Mouse (Mus musculus) spleen, postnatal 14 days (tissue): ENCODE measurements around the gene C330007P06Rik.

Experiments
- DNase-seq, 2 experiments: peaks; one replicate each; pipeline ENCODE4 v3.0.0; 2021 to 2022; ENCODE audit warnings: low spot score in 2 of 2

C330007P06Rik gene

GRCm38 (mm10) chrX:36837069-36837676 lies 36.7 kb downstream of the C330007P06Rik start:
- DNase-seq, result no peak

- peak; percentile 36 to 68 for DNase-seq
These were observed 40.4 kb downstream of the C330007P06Rik start for GRCm38 (mm10) chrX:36833397-36834084.

- no peak for DNase-seq
These were observed 42.3 kb downstream of the C330007P06Rik start for GRCm38 (mm10) chrX:36831632-36832031.

GRCm38 (mm10) chrX:36830271-36830670 lies 43.6 kb downstream of the C330007P06Rik start:
- DNase-seq, result no peak

GRCm38 (mm10) chrX:36826873-36827272 lies 47.0 kb downstream of the C330007P06Rik start:
- no peak for DNase-seq

GRCm38 (mm10) chrX:36825032-36825431 lies 48.9 kb downstream of the C330007P06Rik start:
- DNase-seq, result no peak

GRCm38 (mm10) chrX:36823932-36824711 lies 49.8 kb downstream of the C330007P06Rik start:
- DNase-seq, result no peak

- DNase-seq, result peak; percentile 11 to 28
These were observed 53.7 kb downstream of the C330007P06Rik start for GRCm38 (mm10) chrX:36820201-36820600.

GRCm38 (mm10) chrX:36819575-36819974 lies 54.3 kb downstream of the C330007P06Rik start:
- DNase-seq, result no peak

GRCm38 (mm10) chrX:36816953-36817441 lies 56.9 kb downstream of the C330007P06Rik start:
- no peak for DNase-seq

GRCm38 (mm10) chrX:36816368-36816899 lies 57.5 kb downstream of the C330007P06Rik start:
- DNase-seq, result no peak

- DNase-seq, result no peak
These were observed 58.5 kb downstream of the C330007P06Rik start for GRCm38 (mm10) chrX:36815439-36815838.

- DNase-seq, result no peak
These were observed 58.9 kb downstream of the C330007P06Rik start for GRCm38 (mm10) chrX:36815022-36815421.

GRCm38 (mm10) chrX:36814161-36814836 lies 59.6 kb downstream of the C330007P06Rik start:
- no peak for DNase-seq

GRCm38 (mm10) chrX:36811377-36811776 lies 62.5 kb downstream of the C330007P06Rik start:
- DNase-seq, result no peak

- DNase-seq, result no peak
These were observed 65.6 kb downstream of the C330007P06Rik start for GRCm38 (mm10) chrX:36808318-36808683.

- peak; percentile 79 to 81 for DNase-seq
These were observed 66.3 kb downstream of the C330007P06Rik start for GRCm38 (mm10) chrX:36807360-36808317.

GRCm38 (mm10) chrX:36805466-36806235 lies 68.3 kb downstream of the C330007P06Rik start:
- no peak for DNase-seq

GRCm38 (mm10) chrX:36804196-36804595 lies 69.7 kb downstream of the C330007P06Rik start:
- no peak for DNase-seq

GRCm38 (mm10) chrX:36803189-36803588 lies 70.7 kb downstream of the C330007P06Rik start:
- DNase-seq, result no peak
